Mouse (Mus musculus): ENCODE measurements around the gene Slc6a8. TPM values are rescaled to one million over a fixed set of nuclear protein-coding genes. Genes with fewer than 3 reads are reported as not detected.

The Slc6a8 gene
- polyA plus RNA-seq, 1 experiment from 2014 or later = 9.5 TPM

GRCm38 (mm10) chrX:73690917-73691629, 18.1 kb downstream of the Slc6a8 start:
- no peak overlapping the region for H3K27ac ChIP-seq (replicated peaks; ENCODE audit: low read depth, low read length)
- 81% methylated on average over 5 of the region's 5 CpGs for WGBS
- H3K4me2 ChIP-seq (ENCODE audit: low read length) = no peak overlapping the region
- H3K9ac ChIP-seq (replicated peaks; ENCODE audit: low read length) = no peak overlapping the region
- no peaks in the 10 kb centered on the region for H3K9me3 ChIP-seq (ENCODE audit: control insufficient read depth, low read length)
- peak; percentile 51 for DNase-seq
- H3K27me3 ChIP-seq (ENCODE audit: control insufficient read depth, insufficient read depth, low read length) = no peaks in the 10 kb centered on the region
- H3K36me3 ChIP-seq (ENCODE audit: control insufficient read depth, insufficient read depth, low read length) = peaks cover 31% of the 10 kb centered on the region
- H3K4me3 ChIP-seq (replicated peaks; ENCODE audit: low read depth, low read length) = no peak overlapping the region
- H3K4me1 ChIP-seq (ENCODE audit: control insufficient read depth, insufficient read depth, low read length) = no peaks in the 10 kb centered on the region
- ATAC-seq (ENCODE audit: low FRiP score, low TSS enrichment) = no peak

- ATAC-seq (ENCODE audit: low FRiP score, low TSS enrichment) (no peak), DNase-seq (peak; percentile 3)
- Histone ChIP-seq H3K4me1 (ENCODE audit: control insufficient read depth, insufficient read depth, low read length) (no peaks in the 10 kb centered on the region), H3K4me3 (replicated peaks; ENCODE audit: low read depth, low read length) (no peak overlapping the region), H3K4me2 (ENCODE audit: low read length) (no peak overlapping the region), H3K27me3 (ENCODE audit: control insufficient read depth, insufficient read depth, low read length) (no peaks in the 10 kb centered on the region), H3K36me3 (ENCODE audit: control insufficient read depth, insufficient read depth, low read length) (0 out of 2 replicates have a peak, but pooled peaks cover 10% of the 10 kb centered on the region), H3K27ac (replicated peaks; ENCODE audit: low read depth, low read length) (no peak overlapping the region), H3K9me3 (ENCODE audit: control insufficient read depth, low read length) (no peaks in the 10 kb centered on the region), H3K9ac (replicated peaks; ENCODE audit: low read length) (no peak overlapping the region)
- 75% methylated on average over 1 of the region's 1 CpGs for WGBS
These were observed 27.5 kb downstream of the Slc6a8 start for GRCm38 (mm10) chrX:73700472-73700871.

GRCm38 (mm10) chrX:73715476-73716108, 42.6 kb downstream of the Slc6a8 start:
- Histone ChIP-seq H3K4me2 (ENCODE audit: low read length) (peak overlapping the region; percentile 64), H3K9me3 (ENCODE audit: control insufficient read depth, low read length) (no peaks in the 10 kb centered on the region), H3K27me3 (ENCODE audit: control insufficient read depth, insufficient read depth, low read length) (no peaks in the 10 kb centered on the region), H3K9ac (replicated peaks; ENCODE audit: low read length) (peak overlapping the region; percentile 40), H3K36me3 (ENCODE audit: control insufficient read depth, insufficient read depth, low read length) (no peaks in the 10 kb centered on the region), H3K4me1 (ENCODE audit: control insufficient read depth, insufficient read depth, low read length) (0 out of 2 replicates have a peak, but pooled peaks cover 9% of the 10 kb centered on the region), H3K4me3 (replicated peaks; ENCODE audit: low read depth, low read length) (peak overlapping the region; percentile 46), H3K27ac (replicated peaks; ENCODE audit: low read depth, low read length) (0 out of 2 replicates have a peak overlapping the region, but pooled peaks have one; percentile 77)
- peak; percentile 1; the same call in 1 of the 2 replicates for ATAC-seq (ENCODE audit: low FRiP score, low TSS enrichment)
- DNase-seq = peak; percentile 27
- WGBS = 24% methylated on average over 21 of the region's 21 CpGs

DNA sequence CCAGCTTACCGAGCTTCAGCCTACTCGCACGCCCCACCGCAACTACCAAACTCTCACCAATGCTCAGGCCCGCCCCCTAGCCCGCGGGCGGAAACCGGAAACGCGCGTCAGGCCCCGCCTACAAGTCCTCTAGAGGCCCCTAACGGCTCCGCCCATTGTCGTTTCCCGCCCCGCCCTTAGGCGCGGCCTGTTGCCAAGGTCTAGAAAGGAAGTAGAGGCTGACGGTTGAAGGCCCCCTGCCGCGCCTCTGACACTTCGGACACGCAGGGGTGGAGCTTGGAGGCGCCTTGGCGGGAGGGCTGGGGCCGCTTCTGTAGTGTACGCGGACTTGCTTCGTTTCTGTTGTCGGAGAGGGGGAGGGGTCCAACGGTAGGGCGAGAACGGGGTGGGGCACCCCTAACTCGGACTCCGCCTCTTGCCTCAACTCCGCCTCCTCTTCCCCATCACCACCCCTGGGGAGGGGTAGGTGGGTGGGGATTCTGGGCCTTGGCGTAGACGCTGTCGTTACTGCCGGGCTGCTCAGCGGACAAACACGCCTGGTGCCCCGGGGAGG, 43.2 kb downstream of the Slc6a8 start, which contains the start of the genes Bcap31 and Abcd1:
Gene Bcap31, minus strand, starts transcription at position 67 of the 553 bp plus-strand sequence.
Gene Abcd1, plus strand, starts transcription at position 489 of the 553 bp plus-strand sequence.
- no peaks in the 10 kb centered on the region for H3K27me3 ChIP-seq (ENCODE audit: control insufficient read depth, insufficient read depth, low read length)
- peak within 1 kb of the TSS; percentile 77 for H3K27ac ChIP-seq (replicated peaks; ENCODE audit: low read depth, low read length)
- ATAC-seq (ENCODE audit: low FRiP score, low TSS enrichment) (peak; percentile 94), DNase-seq (peak; percentile 93)
- 25% methylated on average over 39 of the region's 45 CpGs for whole genome bisulfite sequencing
- peak within 1 kb of the TSS; percentile 46 for H3K4me3 ChIP-seq (replicated peaks; ENCODE audit: low read depth, low read length)
- H3K36me3 ChIP-seq (ENCODE audit: control insufficient read depth, insufficient read depth, low read length) = no peaks in the 10 kb centered on the region
- peak within 1 kb of the TSS; percentile 46 for H3K9ac ChIP-seq (replicated peaks; ENCODE audit: low read length)
- H3K4me2 ChIP-seq (ENCODE audit: low read length) = peak within 1 kb of the TSS; percentile 64
- 0 out of 2 replicates have a peak, but pooled peaks cover 9% of the 10 kb centered on the region for H3K4me1 ChIP-seq (ENCODE audit: control insufficient read depth, insufficient read depth, low read length)
- H3K9me3 ChIP-seq (ENCODE audit: control insufficient read depth, low read length) = no peaks in the 10 kb centered on the region

DNA sequence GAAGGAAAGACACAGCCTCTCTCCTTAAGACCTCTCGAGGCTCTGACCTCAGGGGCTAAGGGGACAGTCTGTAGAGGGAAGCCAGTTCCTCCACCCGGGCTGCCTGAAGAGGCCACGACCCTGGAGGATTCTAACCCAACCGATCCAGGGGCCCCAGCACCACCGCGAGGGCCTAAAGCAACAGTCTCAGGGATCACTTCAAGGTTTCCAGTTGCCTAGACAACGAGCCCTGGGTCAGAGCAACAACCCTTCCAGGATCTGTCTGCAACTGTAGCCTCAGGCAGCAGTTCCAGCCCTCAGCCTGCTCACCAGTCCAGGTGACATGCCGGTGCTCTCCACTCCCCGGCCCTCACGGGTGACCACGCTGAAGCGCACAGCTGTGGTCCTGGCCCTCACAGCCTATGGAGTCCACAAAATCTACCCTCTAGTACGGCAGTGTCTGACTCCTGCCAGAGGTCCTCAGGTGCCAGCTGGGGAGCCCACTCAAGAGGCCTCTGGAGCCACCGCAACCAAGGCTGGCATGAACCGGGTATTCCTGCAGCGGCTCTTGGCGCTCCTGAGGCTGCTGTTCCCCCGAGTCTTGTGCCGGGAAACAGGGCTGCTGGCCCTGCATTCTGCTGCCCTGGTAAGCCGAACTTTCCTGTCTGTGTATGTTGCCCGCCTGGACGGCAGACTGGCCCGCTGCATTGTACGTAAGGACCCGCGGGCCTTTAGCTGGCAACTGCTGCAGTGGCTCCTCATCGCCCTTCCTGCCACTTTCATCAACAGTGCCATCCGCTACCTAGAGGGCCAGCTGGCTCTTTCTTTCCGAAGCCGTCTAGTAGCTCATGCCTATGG, 44.0 kb downstream of the Slc6a8 start:
- peak; percentile 36 for DNase-seq
- 32% methylated on average over 30 of the region's 30 CpGs for WGBS
- H3K4me2 ChIP-seq (ENCODE audit: low read length) = peak overlapping the region; percentile 64

GRCm38 (mm10) chrX:73717667-73718066, 44.7 kb downstream of the Slc6a8 start:
- ATAC-seq (ENCODE audit: low FRiP score, low TSS enrichment) = no peak
- no peak overlapping the region for H3K9ac ChIP-seq (replicated peaks; ENCODE audit: low read length)

More for the DNA sequence above, 44.0 kb downstream of the Slc6a8 start:
- Histone ChIP-seq H3K27me3 (ENCODE audit: control insufficient read depth, insufficient read depth, low read length) (no peaks in the 10 kb centered on the region), H3K9me3 (ENCODE audit: control insufficient read depth, low read length) (no peaks in the 10 kb centered on the region), H3K36me3 (ENCODE audit: control insufficient read depth, insufficient read depth, low read length) (no peaks in the 10 kb centered on the region), H3K4me1 (ENCODE audit: control insufficient read depth, insufficient read depth, low read length) (0 out of 2 replicates have a peak, but pooled peaks cover 9% of the 10 kb centered on the region), H3K9ac (replicated peaks; ENCODE audit: low read length) (peak overlapping the region; percentile 46), H3K4me3 (replicated peaks; ENCODE audit: low read depth, low read length) (peak overlapping the region; percentile 46), H3K27ac (replicated peaks; ENCODE audit: low read depth, low read length) (peak overlapping the region; percentile 77)
- peak; percentile 40 for ATAC-seq (ENCODE audit: low FRiP score, low TSS enrichment)

DNA sequence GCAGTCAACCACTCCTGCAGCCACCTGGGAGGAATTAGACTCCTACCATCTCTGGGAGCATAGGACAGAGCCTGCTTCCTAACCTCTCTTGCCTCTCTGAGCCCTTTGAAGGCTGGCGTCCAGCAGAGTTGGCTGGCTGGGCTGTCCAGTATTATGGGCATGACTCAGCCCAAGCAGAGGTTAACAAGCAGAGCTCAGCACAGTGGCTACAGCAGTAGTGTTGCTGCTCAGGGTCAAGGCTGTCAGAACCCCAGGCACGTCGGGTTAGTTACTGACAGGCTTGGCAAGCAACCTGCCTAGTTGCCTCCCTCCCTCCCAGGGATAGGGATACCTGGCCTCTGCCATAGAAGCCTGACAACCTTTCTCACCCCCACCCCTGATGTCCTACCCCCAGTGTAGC, 45.3 kb downstream of the Slc6a8 start:
- no peak for ATAC-seq (ENCODE audit: low FRiP score, low TSS enrichment)
- WGBS = 57% methylated on average over 3 of the region's 3 CpGs
- no peak overlapping the region for H3K9ac ChIP-seq (replicated peaks; ENCODE audit: low read length)

More at GRCm38 (mm10) chrX:73717667-73718066, 44.7 kb downstream of the Slc6a8 start:
- 70% methylated on average over 11 of the region's 11 CpGs for WGBS
- H3K4me2 ChIP-seq (ENCODE audit: low read length) = peak overlapping the region; percentile 64
- no peak for DNase-seq
- H3K36me3 ChIP-seq (ENCODE audit: control insufficient read depth, insufficient read depth, low read length) = no peaks in the 10 kb centered on the region
- H3K9me3 ChIP-seq (ENCODE audit: control insufficient read depth, low read length) = no peaks in the 10 kb centered on the region
- H3K27me3 ChIP-seq (ENCODE audit: control insufficient read depth, insufficient read depth, low read length) = no peaks in the 10 kb centered on the region
- H3K4me3 ChIP-seq (replicated peaks; ENCODE audit: low read depth, low read length) = peak overlapping the region; percentile 46; the same call in 1 of the 2 replicates
- H3K27ac ChIP-seq (replicated peaks; ENCODE audit: low read depth, low read length) = no peak overlapping the region
- H3K4me1 ChIP-seq (ENCODE audit: control insufficient read depth, insufficient read depth, low read length) = 0 out of 2 replicates have a peak, but pooled peaks cover 9% of the 10 kb centered on the region

More for the DNA sequence above, 45.3 kb downstream of the Slc6a8 start:
- no peak for DNase-seq
- H3K36me3 ChIP-seq (ENCODE audit: control insufficient read depth, insufficient read depth, low read length) = no peaks in the 10 kb centered on the region
- 0 out of 2 replicates have a peak, but pooled peaks cover 9% of the 10 kb centered on the region for H3K4me1 ChIP-seq (ENCODE audit: control insufficient read depth, insufficient read depth, low read length)
- no peak overlapping the region for H3K4me3 ChIP-seq (replicated peaks; ENCODE audit: low read depth, low read length)
- no peak overlapping the region for H3K27ac ChIP-seq (replicated peaks; ENCODE audit: low read depth, low read length)
- no peaks in the 10 kb centered on the region for H3K9me3 ChIP-seq (ENCODE audit: control insufficient read depth, low read length)
- no peaks in the 10 kb centered on the region for H3K27me3 ChIP-seq (ENCODE audit: control insufficient read depth, insufficient read depth, low read length)
- peak overlapping the region; percentile 4; the same call in 1 of the 2 replicates for H3K4me2 ChIP-seq (ENCODE audit: low read length)

Measured in midbrain, embryonic 14.5 days (tissue).